Mouse (Mus musculus) G1E (cell line): ENCODE measurements at regions not wholly inside any gene's neighbourhood (a gene's known extent, or its start where the extent isn't known, plus 50 kb on each side); places are given as distances from the start of the nearest gene placed in this dataset.

Experiments used
- ATAC-seq: 2 replicates; pipeline ENCODE4 v1.8.0; 2016; ENCODE audit warnings: mild to moderate bottlenecking; ENCODE audit not compliant: insufficient number of reproducible peaks, poor library complexity, low FRiP score, severe bottlenecking; ENCODE audit errors: extremely low read depth
- DNase-seq: peaks from one replicate; pipeline ENCODE4 v3.0.0; 2012; ENCODE audit warnings: low spot score
- H3K27me3 ChIP-seq: 2 replicates; pipeline ENCODE4 v1.6.1; 2012; ENCODE audit warnings: mild to moderate bottlenecking, low read length, inconsistent platforms; ENCODE audit not compliant: insufficient read depth
- H3K36me3 ChIP-seq: replicated peaks from 2 replicates; pipeline ENCODE3; 2012; ENCODE audit warnings: mild to moderate bottlenecking, inconsistent platforms
- H3K4me1 ChIP-seq: 2 replicates; pipeline ENCODE4 v1.6.1; 2012; ENCODE audit warnings: low read depth, low read length, inconsistent platforms, mixed read lengths; ENCODE audit not compliant: insufficient read depth
- H3K4me3 ChIP-seq: 2 replicates; pipeline ENCODE4 v1.5.1; 2012; ENCODE audit warnings: low read depth, mild to moderate bottlenecking, inconsistent platforms, low read length, moderate library complexity, mixed read lengths
- H3K9me3 ChIP-seq: replicated peaks from 2 replicates; pipeline ENCODE4 v1.6.1; 2012; ENCODE audit warnings: inconsistent platforms
- CTCF ChIP-seq: IDR thresholded peaks from 2 replicates; pipeline ENCODE4 v1.5.1; 2012; ENCODE audit warnings: low read depth, low read length, inconsistent platforms, mixed read lengths
- GATA1 ChIP-seq: IDR thresholded peaks from 2 replicates; pipeline ENCODE4 v1.6.1; 2012; ENCODE audit warnings: borderline replicate concordance, low read length, inconsistent platforms, mixed read lengths
- GATA2 ChIP-seq: IDR thresholded peaks from 2 replicates; pipeline ENCODE4 v1.6.1; 2012; ENCODE audit warnings: low read depth, low read length, inconsistent platforms, borderline replicate concordance
- POLR2AphosphoS5 ChIP-seq: IDR thresholded peaks from 2 replicates; pipeline ENCODE4 v1.6.1; 2012; ENCODE audit warnings: low read depth, low read length, inconsistent platforms; ENCODE audit not compliant: insufficient replicate concordance
- TAL1 ChIP-seq: conservative IDR thresholded peaks from 2 replicates; pipeline ENCODE4 v1.6.1; 2012; ENCODE audit warnings: low read depth, low read length, inconsistent platforms, mixed read lengths

DNA sequence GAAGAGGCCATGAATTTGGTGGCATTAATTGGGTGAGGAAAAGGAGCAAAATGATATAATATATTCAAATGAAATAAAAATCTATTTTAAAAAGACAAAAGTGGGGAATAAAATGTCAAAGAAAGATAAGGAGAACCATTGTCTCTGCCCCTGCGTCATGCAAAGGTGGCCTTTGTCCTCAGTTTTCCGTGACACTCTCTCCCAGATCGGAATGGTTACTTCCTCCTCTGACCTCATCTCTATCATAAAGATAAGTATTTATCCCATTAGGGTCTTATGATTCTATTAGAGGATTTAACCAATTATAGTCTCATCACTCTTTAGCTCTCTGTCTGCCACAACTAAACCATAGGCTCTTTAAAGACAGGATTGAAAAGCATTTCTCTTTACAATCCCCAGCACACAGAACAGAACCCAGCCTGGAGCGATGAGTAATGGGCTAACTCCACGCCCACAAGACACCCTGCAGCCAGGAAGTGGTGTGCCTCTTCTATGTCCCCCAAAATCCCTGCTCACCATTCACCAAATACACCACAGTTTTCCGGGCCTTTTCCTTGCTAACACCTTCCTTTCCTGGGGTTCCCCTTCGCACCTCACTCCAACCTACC is 240.6 kb downstream of the Mycn start:
- ATAC-seq (no peak), DNase-seq (no peak)
- Histone ChIP-seq H3K27me3 (no peaks in the 10 kb centered on the region), H3K4me3 (no peak overlapping the region), H3K4me1 (no peaks in the 10 kb centered on the region), H3K36me3 (no peaks in the 10 kb centered on the region), H3K9me3 (peaks cover 11% of the 10 kb centered on the region)
- no peak for TF ChIP-seq GATA2
- no peak for TF ChIP-seq CTCF
- TF ChIP-seq TAL1 = no peak
- no peak for TF ChIP-seq GATA1
- no peak for TF ChIP-seq POLR2AphosphoS5

DNA sequence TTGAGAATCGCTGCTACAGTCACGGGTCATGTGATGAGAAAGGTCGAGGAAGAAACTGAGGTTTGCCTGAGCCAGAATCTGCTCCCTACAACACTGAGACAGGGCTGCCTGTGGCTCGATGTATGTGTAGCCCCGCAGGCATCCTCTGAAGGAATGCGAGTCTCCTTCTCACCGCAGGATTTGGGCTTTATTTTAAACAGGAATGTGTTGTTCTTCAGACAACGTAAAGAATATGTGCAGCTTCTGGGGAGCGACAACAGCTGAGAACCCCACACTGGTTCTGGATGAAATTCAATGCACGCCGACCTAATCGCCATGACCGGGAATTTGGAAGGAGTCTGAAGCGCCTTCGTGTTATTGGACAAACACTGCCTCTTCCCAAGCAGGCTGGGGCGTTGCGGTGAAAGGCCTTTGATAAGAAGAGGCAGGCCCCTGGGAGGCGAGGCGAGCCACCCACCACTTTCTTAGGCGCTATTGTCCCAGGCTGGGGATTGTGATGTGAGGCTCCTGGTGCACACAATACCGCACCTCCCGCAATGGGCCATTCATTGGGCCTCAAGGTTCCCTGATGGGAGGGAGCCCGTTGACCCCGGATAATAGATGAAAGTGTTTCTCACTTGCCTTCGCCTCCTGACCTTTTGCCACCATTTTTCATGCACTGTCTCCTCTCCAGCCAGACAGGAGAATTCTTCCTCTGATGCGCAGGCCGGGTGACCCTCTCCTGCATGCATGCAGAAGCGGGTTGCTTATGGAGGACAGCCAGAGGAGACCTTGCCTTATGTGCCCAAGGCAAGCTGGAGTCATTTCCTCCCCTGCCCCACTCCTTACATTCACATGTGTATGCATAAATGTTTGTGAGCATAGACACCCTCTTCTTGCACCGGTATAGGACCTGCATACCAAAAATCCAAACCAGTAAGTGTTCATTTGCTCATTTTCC is 247.6 kb downstream of the Mycn start:
- DNase-seq (no peak), ATAC-seq (no peak)
- no peak overlapping the region for H3K4me3 ChIP-seq
- H3K4me1 ChIP-seq = no peaks in the 10 kb centered on the region
- H3K9me3 ChIP-seq = peaks cover 19% of the 10 kb centered on the region
- H3K36me3 ChIP-seq = no peaks in the 10 kb centered on the region
- TF ChIP-seq POLR2AphosphoS5 (no peak), CTCF (no peak), GATA2 (no peak), TAL1 (no peak), GATA1 (no peak)
- H3K27me3 ChIP-seq = no peaks in the 10 kb centered on the region

DNA sequence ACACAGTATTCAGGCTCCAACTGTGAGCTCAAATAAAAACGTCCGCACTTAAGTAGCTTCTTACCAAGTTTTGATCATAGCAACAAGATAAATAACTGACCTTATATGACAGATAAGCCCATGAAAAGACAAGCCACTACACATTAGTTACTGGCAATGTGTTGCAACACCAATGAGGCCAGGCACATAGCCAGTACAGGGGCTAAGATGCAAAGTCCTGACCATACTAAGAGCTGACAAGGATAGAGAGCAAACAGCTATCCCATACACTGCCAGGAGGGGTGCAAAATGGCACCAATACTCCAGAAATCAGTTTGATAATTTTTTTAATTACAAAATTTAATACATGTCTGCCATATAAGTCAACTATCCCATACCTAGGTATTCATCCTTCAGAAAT is 254.3 kb downstream of the Mycn start:
- no peaks in the 10 kb centered on the region for H3K4me1 ChIP-seq
- ATAC-seq (no peak), DNase-seq (no peak)
- no peaks in the 10 kb centered on the region for H3K36me3 ChIP-seq
- peaks cover 8% of the 10 kb centered on the region for H3K9me3 ChIP-seq
- no peaks in the 10 kb centered on the region for H3K27me3 ChIP-seq
- TF ChIP-seq TAL1 (no peak), GATA1 (no peak), CTCF (no peak), POLR2AphosphoS5 (no peak), GATA2 (no peak)
- no peak overlapping the region for H3K4me3 ChIP-seq

DNA sequence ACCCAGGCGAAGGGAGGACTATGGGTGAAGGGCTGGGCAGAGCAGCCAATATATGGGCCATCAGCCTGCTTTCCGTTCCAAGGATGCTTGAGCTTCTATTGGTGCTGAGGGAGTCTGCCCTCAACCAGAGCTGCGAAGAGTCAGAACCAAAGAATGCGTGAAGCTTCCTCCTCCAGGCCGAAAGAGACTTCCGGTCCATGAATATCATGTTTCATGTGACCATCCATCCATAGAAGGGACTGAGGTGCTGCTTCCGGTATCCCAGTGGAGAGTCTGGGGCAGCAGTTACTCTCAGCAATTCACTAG is 256.5 kb downstream of the Mycn start:
- TF ChIP-seq GATA1 (no peak), POLR2AphosphoS5 (no peak), CTCF (no peak), GATA2 (no peak), TAL1 (no peak)
- DNase-seq (no peak), ATAC-seq (no peak)
- H3K9me3 ChIP-seq = peaks cover 18% of the 10 kb centered on the region
- H3K4me1 ChIP-seq = no peaks in the 10 kb centered on the region
- H3K27me3 ChIP-seq = no peaks in the 10 kb centered on the region
- H3K4me3 ChIP-seq = no peak overlapping the region
- no peaks in the 10 kb centered on the region for H3K36me3 ChIP-seq

DNA sequence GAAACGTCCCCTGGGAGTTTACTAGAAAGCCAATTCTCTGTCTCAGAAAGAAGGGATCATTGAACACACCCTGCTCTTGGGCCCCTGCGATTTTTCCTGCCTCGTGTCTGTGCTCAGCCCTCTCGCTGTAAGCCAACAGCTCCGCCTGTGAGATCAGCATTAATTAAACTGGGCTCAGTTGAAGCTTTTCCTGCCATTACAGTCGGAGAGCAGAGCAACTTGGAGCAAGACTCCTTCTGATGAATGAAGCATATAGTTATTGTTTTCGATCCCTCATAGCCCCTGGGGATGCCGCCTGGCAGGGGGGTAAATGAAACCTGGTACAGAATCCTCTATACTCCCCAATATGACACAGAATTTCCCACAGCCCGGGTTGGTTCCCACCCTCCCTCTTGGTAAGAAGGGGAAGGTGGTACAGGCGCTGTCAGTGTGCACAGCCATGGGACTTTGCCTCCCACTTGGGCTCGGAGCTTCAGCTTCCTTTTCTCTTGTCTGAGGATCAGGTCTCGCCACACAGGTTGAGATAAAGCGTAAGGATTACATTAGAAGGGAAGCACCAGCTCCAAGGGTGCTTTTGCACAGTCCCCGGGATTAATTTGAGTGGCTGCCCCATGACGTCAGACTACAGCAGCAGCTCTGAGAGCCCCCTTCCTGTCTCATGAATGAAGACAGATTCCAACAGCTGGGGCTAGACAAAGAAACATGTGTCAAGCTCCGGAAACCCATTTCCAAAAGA is 257.1 kb downstream of the Mycn start:
- ATAC-seq (no peak), DNase-seq (no peak)
- Histone ChIP-seq H3K4me3 (no peak overlapping the region), H3K4me1 (no peaks in the 10 kb centered on the region), H3K9me3 (peaks cover 19% of the 10 kb centered on the region), H3K36me3 (no peaks in the 10 kb centered on the region), H3K27me3 (no peaks in the 10 kb centered on the region)
- TF ChIP-seq GATA1 = no peak
- no peak for TF ChIP-seq POLR2AphosphoS5
- TF ChIP-seq GATA2 = no peak
- no peak for TF ChIP-seq TAL1
- TF ChIP-seq CTCF = no peak

DNA sequence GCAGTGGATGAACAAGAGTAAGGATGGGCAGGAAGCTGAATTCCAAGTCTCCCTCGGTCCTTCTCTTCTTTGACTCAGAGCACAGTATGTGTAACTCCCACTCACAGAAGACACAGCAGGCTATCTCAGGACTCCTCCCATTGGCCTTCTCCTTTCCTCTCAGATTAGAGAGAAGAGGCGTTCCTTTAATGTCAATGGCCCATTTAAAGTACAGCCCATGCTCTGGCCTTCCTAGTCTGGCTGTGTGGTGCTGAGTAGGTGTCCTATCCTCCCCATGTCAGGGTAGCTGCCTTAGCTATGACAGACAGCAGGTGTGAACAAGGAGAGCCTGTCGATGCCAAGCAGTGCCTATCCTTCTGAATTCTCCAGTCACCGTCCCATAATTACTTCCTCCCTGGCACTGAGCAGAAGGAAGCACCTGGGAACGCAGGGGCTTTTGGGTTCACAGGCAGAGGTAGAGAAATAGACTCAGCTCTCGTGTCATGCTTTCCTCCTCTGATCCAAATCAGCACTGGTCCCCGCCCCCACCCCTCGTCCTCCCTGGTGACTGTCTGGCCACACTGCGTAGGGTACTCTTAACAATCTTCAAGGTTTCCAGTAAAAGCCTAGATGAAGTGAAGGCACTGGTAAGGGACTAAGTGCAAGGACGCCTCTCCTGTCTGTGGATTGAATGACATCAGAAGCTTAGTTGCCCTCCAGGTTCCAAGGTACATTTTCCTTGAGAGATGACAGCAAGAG is 257.8 kb downstream of the Mycn start:
- DNase-seq (no peak), ATAC-seq (no peak)
- Histone ChIP-seq H3K27me3 (no peaks in the 10 kb centered on the region), H3K4me3 (no peak overlapping the region), H3K4me1 (no peaks in the 10 kb centered on the region), H3K9me3 (peaks cover 19% of the 10 kb centered on the region), H3K36me3 (no peaks in the 10 kb centered on the region)
- no peak for TF ChIP-seq TAL1
- TF ChIP-seq CTCF = no peak
- no peak for TF ChIP-seq GATA2
- no peak for TF ChIP-seq POLR2AphosphoS5
- no peak for TF ChIP-seq GATA1
